Mouse (Mus musculus) megakaryocyte, embryonic 14.5 days (primary cell): ENCODE measurements around the gene L1td1.

Experiments
- FLI1 ChIP-seq: IDR thresholded peaks from 2 replicates; pipeline ENCODE4 v1.6.1; 2012; ENCODE audit warnings: low read length, inconsistent platforms, mixed read lengths
- GATA1 ChIP-seq: IDR thresholded peaks from 3 replicates; pipeline ENCODE4 v1.6.1; 2012; ENCODE audit warnings: mixed read lengths, low read length, inconsistent platforms, borderline replicate concordance

GRCm38 (mm10) chr4:98727295-98727958 is 893 bp downstream of the L1td1 start:
- no peak for TF ChIP-seq GATA1
- TF ChIP-seq FLI1, result no peak
